Mouse (Mus musculus) left cerebral cortex, adult 9 months (tissue): ENCODE data around the gene Cit.
A peak's percentile ranks its signal among the peaks of the same experiment; 100 is the strongest.

ENCODE experiments used
- DNase-seq, 2 experiments: peaks; one replicate each; pipeline ENCODE4 v3.0.0; 2022; ENCODE audit warnings: low spot score in 2 of 2

The Cit gene

GRCm38 (mm10) chr5:115958344-115958743, 113.3 kb downstream of the Cit start:
- DNase-seq, result no peak

DNA sequence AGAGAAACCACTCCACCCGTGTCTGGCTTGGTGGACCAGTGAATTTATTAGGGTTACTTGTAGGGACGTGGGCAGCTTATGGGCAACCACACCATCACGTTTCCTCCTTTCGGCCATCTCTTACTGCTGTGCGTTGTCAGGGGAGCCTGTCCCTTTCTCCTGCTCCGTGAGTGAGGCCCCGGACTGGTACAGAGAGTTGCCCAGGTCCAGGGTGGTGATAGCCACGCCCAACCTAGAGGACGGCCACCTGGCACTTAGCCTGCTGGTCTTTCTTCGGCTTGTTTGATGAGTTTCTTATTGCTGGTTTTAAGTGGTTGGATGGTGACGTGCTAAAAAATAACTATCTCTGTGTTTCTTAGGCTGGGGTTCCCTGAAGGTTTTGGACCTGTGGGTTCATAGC, 113.7 kb downstream of the Cit start:
- no peak for DNase-seq

DNA sequence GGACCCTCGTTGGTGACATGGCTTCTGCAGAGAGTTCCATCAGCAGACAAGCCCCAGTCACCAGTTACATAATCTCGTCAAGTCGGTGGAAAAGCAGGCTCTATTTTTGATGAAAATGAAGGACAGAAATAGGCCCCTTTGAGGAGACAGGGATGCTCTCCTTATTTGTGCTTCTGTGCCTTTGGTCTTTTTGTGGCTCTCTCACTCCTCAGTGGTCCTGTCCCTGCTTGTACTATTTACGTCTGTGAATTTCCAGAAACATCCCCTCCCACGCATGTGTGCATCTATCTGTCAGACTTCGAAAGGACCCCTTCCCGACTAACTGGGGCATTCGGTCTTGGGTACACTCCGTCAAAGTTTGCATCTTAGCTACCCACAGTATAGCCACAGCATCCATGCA, 116.7 kb downstream of the Cit start:
- DNase-seq, result peak in 1 of 2 experiments; percentile 36

- DNase-seq, result no peak
Observed at GRCm38 (mm10) chr5:115971236-115971635, 126.2 kb downstream of the Cit start.

GRCm38 (mm10) chr5:115975672-115976071, 130.6 kb downstream of the Cit start:
- DNase-seq, result no peak

DNA sequence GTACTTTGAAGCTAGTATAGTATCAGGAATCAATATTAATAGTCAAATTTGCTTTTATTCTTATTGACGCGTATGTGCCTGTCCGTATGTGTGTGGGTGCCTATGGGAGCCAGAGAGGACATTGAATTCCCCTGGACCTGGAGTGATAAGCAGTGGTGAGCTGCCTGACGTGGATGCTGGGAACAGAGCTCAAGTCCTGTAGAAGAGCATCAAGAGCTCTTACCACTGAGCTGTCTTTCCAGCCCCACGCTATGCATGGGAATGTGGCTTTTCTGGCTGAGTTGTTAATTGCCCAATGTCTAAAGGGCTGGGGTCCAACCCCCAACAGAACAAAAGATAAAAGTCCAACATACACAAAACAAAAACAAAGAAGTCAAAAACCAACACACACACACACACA, 131.4 kb downstream of the Cit start:
- no peak for DNase-seq

DNA sequence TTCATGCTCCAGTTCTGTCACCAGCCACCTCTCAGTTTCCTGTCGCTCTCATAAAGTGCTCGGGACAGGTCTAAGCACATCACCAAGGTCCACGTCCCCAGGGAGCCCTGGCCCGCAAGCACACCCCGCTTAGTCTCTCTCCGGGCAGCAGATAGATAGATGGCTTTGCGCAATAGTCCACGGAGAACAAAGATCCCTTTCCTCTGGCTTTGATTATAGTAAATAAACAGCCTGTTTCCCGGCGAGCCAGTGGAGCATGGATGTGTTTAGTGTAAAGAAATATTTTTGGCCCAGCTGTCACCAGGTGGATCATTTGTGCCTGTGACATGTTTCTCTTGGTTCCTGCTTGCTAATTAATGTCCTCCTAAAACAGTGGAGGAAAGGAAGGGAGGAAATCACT, 132.2 kb downstream of the Cit start:
- no peak for DNase-seq

DNA sequence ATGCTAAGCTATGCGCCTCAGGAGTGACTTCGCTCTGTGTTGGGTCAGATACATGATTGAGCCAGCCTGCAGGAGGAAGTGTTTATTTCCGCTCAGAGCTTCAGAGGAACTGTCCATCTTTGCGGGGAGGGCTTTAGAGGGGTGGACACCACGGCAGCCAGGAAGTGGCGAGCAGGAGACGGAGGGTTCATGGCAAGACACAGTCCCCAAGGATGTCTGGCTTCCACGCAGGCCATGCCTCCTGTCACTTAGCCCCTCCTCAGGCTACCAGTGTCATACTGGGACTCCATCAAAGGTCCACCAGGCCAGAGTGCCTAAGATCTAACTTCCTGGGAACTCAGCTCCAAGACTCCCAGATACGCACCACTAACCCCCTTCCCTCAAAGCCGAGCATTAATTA, 132.7 kb downstream of the Cit start:
- DNase-seq, result no peak

DNA sequence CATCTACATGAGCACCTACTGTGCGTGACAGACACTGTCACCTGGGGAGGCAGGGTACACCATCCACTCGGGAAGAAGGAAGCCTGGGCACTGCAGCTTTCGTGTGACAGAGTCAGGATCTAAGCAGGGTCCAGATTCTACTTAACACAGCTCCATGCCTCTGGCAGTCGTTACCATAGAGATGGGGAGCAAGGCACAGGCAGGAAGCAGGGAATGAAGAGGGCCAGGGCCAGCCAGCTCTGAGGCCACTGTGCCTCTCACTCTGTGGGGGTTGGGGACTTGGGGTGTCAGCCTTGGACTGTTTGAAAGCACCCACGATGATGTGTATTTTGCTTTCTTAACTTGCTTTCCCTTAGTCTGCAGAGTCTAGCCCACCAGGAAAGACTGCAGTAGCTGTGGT, 133.2 kb downstream of the Cit start:
- no peak for DNase-seq

GRCm38 (mm10) chr5:115979134-115979696, 134.1 kb downstream of the Cit start:
- DNase-seq, result no peak

- no peak for DNase-seq
Observed at GRCm38 (mm10) chr5:115980537-115980936, 135.5 kb downstream of the Cit start.

DNA sequence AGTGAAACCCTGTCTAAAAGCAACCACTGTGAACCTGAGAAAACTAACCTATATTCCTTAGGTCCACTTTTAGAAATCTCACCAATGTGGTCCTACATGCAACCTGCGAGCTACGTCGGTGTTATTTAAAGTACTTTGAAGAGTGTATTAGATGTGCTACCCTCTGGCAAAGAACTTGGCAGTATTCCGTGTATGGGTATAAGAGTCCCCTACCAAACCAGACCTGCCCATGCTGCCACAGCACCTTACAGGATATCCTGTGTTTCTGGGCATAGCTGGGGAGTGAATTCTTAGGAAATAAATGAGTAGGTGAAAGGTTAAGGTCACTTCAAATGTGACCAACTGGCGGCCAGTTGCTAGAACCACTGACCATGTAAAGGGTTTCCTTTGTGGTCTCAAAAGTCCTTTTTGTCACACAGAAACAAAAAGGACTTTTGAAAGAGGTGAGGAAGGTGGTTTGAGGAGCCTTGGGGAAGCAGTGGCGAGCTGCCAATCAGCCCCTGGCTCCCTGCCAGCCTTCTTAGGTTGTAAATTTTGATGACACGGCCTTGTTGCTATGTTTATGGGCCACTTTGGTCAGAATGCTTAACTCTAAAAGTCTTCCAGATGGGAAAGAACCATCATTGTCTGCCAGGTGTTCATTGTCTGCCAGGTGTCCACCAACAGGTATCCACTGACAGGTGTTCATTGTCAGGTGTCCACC, 137.7 kb downstream of the Cit start:
- DNase-seq, result no peak

- no peak for DNase-seq
Observed at GRCm38 (mm10) chr5:115984392-115984791, 139.3 kb downstream of the Cit start.

DNA sequence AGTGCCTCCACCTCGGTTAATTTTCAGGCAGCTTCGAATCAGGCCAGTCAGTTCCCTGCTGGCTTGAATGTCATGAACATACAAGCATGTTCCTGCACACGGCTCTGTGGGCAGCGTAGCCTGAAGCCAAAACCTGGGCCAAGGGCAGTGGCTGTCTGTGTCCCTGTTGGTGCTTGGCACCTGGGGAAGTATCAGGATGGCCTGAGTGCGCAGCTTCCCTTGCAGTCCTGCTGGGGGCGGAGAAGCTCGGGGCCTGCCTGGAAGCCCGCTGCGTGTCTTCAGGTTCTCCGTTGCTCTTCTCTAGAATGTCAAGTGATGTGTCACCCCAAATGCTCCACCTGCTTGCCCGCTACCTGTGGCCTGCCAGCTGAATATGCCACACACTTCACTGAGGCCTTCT, 140.0 kb downstream of the Cit start:
- no peak for DNase-seq

GRCm38 (mm10) chr5:115987284-115987683, 142.2 kb downstream of the Cit start:
- DNase-seq, result no peak

DNA sequence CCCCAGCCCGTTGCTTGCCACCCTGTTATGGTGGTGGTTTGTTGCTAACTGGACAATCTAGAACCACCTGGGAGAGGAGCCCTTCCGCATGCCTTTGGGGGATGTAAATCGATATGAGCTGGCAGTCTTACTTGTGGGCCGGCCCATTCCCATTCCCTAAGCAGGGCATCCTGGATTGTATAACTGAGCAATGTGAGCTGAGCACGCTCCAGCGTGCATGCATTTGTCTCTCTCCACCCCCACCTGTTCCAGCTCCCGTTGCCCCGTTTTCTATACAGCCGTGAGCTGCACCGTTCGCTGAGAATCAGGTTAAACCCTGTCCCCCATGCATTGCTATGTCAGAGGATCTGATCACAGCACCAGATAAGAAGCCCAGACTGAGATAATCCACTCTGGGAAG, 146.6 kb downstream of the Cit start:
- no peak for DNase-seq

DNA sequence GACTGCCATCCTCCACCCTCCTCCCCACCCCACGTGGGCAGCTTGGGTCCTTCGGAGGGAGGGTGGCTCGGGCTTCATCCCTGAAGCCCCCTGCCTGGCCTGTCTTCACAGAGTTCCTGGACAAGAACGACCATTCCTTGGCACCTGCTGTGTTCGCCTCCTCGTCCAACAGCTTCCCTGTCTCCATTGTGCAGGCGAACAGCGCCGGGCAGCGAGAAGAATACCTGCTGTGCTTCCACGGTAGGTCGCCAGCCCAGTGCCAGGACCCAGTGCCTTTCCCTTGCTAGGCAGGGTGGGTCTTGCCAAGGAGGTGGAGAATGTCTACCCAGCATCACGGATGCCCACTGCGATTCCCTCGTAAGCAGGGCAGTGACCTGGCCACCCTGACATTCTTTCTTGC, 149.0 kb downstream of the Cit start:
- no peak for DNase-seq

DNA sequence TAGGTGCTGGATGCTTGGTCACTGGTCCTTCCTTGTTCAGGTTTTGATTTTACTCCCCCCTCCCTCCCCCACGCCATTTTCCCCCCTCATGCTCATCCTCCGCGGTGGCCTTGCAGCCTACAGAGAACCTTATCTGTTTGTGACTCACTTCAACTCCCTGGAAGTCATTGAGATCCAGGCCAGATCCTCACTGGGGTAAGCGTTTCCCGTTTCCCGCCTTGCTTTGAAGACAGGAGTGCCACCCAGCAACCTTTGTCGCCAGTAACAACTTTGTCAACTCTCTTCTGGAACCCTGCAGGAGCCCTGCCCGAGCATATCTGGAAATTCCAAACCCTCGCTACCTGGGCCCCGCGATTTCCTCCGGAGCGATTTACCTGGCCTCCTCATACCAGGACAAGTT, 152.3 kb downstream of the Cit start:
- no peak for DNase-seq

DNA sequence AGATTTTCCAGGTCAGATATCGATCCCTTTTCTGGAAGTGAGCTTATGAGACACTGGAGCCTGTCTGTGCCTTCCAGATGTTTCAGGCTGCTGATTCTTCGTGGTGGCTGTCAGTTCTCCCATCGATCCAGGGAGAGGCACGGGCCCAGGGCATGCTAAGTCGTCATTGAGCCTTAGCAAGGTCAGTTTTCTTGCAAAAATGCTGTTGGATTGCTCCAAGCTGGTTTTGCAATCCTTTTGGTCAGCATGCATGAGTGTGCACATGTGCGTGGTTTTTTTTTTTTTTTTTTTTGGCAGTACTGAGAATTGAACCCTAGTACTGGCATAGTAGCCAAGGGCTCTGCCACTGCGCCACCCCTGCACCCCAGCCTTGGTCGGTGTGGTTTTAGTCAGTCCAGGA, 158.1 kb downstream of the Cit start:
- DNase-seq, result no peak

DNA sequence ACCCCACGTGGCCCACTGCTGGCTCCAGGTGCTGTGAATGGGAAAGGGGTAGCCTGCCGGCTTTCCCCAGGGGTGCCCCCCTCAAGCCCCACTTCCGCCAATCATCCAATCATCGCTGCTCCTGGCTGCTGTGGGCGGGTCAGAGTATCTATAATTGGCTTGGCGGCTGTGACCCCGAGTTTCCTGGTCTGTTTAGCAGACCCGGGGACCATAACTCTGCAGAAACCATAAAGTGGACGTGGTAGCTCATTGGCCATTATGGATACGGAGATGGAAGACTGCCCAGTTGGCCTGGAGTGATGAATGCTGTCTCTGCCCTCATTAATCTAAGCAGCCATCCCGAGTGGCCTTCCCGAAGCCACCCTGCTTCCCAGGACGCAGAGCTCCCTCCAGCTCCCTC, 158.7 kb downstream of the Cit start:
- no peak for DNase-seq

DNA sequence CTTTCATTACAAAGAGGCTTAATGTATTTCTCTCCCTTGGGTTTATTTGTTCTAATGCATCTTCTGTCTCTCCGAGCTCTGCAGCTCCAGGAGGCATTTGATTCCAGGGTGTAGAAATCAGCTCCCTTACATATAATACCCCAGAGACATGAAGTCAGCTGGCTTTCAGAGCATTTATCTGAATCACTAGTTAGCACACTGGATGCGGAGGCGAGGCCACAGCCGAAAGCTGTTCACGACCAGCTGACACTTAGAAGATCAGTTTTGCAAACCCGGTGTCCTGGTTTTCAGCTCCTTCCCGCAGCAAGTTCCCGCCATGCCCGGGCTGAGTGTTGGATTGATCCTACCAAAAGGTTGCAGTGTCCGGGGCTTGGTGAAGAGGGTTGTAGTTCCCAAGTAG, 159.2 kb downstream of the Cit start:
- peak; percentile 47 to 58 for DNase-seq

GRCm38 (mm10) chr5:116006324-116007099, 161.4 kb downstream of the Cit start:
- DNase-seq, result no peak

- no peak for DNase-seq
Observed at GRCm38 (mm10) chr5:116007723-116008122, 162.6 kb downstream of the Cit start.
